Mouse (Mus musculus) ES-E14 (cell line): ENCODE data around the gene Nktr.

Source experiments
- CHD2 ChIP-seq: IDR thresholded peaks from 2 replicates; pipeline ENCODE4 v1.6.1; 2014; ENCODE audit warnings: mild to moderate bottlenecking, low read depth, low read length, inconsistent platforms
- ZNF384 ChIP-seq: IDR thresholded peaks from 2 replicates; pipeline ENCODE4 v1.6.1; 2012; ENCODE audit warnings: low read depth, low read length, inconsistent platforms

- TF ChIP-seq ZNF384: no peak
- TF ChIP-seq CHD2: no peak
Measured at GRCm38 (mm10) chr9:121708506-121709486, 10.2 kb upstream of the Nktr start.
